Mouse (Mus musculus): ENCODE data around the gene Tmem260.

Tmem260 gene

DNA sequence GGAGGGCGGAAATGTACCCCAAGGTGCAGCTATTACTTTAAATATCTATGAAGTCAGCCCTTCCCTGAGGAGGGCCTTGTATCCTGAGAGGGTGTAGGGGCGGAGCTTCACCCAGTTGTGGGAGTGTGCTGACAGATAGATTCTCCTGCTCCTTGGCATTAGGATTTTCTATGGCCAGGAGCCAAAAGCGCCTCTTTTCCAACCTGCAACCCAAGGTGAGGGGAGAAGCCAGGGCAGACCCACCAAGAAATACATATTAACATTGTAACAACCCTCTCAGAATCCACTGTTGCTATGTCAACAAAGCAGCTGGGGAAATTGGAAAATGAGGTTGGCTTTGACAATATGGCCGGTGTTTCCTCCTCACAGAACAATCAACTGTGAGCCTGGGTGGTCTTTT is 107.3 kb downstream of the Tmem260 start:
- DNase-seq (ENCODE audit: low read depth, low spot score): no peak

DNA sequence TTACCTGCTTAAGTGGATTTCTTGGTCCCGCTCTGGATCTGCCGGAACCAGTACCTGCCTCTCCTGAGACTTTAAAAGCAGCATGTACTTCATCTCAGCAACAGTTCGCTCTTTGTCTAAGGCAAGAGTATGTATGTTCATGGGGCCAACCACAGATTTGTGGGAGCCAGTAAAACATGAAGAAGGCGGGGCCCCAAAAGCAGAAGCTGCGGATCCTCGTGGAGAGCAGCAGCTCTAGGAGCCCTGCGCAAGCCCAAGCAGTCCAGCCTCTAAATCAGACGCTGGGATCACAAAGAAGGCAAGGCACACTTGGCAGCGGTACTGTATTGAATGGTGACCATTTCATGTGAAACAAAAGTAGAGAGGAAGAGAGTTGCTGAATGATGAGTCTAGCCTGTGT is 107.8 kb downstream of the Tmem260 start:
- DNase-seq (ENCODE audit: low read depth, low spot score): no peak

DNA sequence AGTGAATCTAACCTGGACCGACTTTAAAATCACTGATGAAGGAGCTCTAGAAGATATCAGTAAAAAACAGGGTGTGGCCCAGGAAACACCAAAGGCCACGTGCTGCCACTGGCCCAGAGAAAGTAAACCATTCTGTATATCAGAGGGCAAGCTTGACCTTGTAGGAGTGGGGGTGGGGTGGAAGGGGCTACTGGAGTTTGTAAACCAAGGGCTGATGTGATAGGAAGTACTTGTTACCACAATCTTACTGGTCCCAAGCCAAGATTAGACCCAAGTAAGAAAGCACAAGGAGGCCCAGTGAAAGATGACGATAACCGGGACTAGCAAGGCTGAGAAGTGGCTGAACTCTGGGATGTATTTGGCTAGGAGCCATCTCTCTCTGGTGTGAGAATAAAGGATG is 113.1 kb downstream of the Tmem260 start:
- DNase-seq (ENCODE audit: low read depth, low spot score): no peak

- peak; percentile 28 for DNase-seq (ENCODE audit: low read depth, low spot score)
Observed at GRCm38 (mm10) chr14:48559736-48560135, 113.8 kb downstream of the Tmem260 start.

DNA sequence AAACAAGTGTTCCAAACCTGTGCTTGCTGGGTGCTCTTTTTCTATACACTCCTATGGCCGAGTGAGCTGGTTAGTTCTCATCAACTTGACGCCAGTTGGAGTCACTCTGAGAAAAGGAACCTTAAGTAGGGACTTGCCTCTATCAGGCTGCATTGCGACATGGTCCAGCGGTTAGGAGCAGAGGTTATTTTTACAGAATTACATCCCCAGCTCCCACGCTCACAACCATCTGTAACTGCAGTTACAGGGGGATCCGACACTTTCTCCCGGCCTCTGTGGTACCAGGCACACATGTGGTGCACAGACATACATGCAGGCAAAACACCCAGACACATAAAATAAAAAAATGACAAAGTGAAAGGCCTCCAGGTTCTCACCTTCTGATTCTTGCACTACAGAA is 120.7 kb downstream of the Tmem260 start:
- DNase-seq (ENCODE audit: low read depth, low spot score): no peak
